Mouse (Mus musculus) liver, embryonic 14.5 days (tissue): Measurements from ENCODE around the gene Orc3.

Experiments
- CTCF ChIP-seq: IDR thresholded peaks from 2 replicates; pipeline ENCODE4 v1.5.1; 2016; ENCODE audit warnings: antibody characterized with exemption, low read depth, control low read depth
- EP300 ChIP-seq: IDR thresholded peaks from 2 replicates; pipeline ENCODE4 v1.6.1; 2016; ENCODE audit warnings: antibody characterized with exemption, low read depth

DNA sequence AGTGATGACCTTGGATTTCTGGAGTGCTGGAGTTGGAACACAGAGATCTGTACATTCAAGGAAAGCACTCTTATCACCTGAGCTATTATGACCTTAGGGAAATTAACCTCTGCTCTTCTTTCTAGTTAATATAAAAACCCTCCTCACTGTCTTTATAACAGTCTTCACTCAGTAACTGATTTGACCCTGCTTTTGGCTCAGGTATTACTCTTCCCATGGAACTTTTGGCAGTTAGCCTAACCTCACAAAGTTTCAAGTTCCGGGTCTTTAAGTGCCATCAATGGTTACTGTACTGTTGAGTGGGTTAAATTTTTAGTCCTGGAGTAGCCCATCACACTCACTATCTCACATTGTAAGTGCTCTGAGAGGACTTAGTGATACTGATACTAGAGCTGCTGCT is 15.2 kb upstream of the Orc3 start:
- TF ChIP-seq CTCF = no peak
- TF ChIP-seq EP300 = no peak
